Mouse (Mus musculus) frontal cortex, postnatal 36 days (tissue): ENCODE measurements around the gene Qtrt2.

ENCODE experiments used
- DNase-seq, 2 experiments: peaks; one replicate each; pipeline ENCODE4 v3.0.0; 2022; ENCODE audit warnings: low spot score in 2 of 2

The Qtrt2 gene

GRCm38 (mm10) chr16:43926341-43926859, at the start of gene Qtrt2:
TSS of gene Qtrt2 (minus strand) at chr16:43926809.
- DNase-seq = no peak

DNA sequence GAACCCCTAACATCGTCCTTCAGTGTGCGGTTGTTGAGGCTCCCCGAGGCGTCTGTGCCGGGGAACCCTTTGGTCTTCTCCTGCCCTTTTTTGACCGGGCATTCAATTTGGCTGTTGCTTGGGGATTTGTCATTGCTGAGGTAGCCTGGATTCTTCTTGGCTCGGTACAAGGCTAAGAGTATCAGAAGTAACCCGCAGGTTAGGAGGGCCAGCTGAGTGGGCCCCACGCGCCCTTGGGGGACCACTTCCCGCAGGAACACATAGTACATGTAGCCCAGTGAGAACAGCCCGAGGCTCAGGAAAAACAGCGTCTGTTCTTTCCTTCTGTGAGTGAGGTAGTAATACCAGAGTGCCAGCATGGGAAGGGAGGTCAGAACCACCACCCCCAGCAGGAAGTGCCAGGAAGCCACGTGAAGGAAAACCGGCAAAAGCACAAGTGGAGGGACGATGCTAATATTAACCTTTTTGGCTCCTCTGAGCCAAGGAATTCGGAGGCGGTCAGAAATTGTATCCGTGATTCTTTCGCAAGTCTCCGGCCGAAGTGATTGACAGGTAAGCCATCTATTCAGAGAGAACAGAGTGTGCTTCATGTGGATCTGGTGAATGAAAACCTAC, 47.1 kb upstream of the Qtrt2 start:
- DNase-seq = no peak

GRCm38 (mm10) chr16:43973147-43973546, 46.5 kb upstream of the Qtrt2 start:
- no peak for DNase-seq

- no peak for DNase-seq
Measured at GRCm38 (mm10) chr16:43972391-43972790, 45.8 kb upstream of the Qtrt2 start.

- no peak for DNase-seq
Measured at GRCm38 (mm10) chr16:43971741-43972140, 45.1 kb upstream of the Qtrt2 start.

DNA sequence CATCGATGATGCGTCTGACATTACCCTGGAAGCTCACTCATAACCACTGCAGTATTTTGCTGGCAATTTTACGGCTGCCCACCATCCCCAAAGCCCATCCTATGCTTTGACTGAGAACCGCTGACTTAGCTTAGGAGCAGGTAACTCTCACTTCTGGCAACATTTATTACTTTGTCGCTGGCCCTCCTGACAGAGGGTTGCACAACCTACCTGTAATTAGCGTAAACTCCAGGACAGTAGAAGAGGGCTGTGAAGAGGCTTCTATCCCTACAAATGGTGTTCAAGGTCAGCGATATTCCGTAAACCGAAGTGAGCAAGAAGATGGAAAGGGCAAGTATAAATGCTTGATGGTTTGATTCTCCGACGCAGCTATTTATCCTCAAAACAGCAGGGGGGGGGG, 44.6 kb upstream of the Qtrt2 start:
- no peak for DNase-seq

GRCm38 (mm10) chr16:43970426-43970825, 43.8 kb upstream of the Qtrt2 start:
- no peak for DNase-seq

- DNase-seq = no peak
Measured at GRCm38 (mm10) chr16:43965781-43966389, 39.3 kb upstream of the Qtrt2 start.

DNA sequence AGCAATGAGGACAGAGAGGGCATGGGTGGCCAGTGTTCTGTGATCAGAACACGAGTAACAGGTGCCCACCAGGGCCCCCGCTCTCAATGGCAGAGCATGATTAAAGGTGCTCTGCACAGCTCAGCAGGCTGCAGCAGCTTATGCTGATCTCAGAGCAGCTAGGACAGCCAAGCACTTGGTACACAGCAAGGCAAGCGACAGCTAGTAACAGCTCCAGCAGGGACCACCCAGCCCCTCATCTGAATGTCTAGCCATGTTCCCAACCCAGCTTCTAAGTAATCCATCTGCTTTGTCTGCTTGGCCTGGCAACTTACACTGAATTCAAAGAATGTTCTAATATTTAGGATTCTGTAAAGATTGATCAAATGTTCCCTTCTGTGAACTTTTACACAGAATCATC, 37.2 kb upstream of the Qtrt2 start:
- no peak for DNase-seq

GRCm38 (mm10) chr16:43963291-43963690, 36.7 kb upstream of the Qtrt2 start:
- DNase-seq = peak in 1 of 2 experiments; percentile 55

GRCm38 (mm10) chr16:43958038-43958437, 31.4 kb upstream of the Qtrt2 start:
- DNase-seq = no peak

- no peak for DNase-seq
Measured at GRCm38 (mm10) chr16:43954913-43955312, 28.3 kb upstream of the Qtrt2 start.

- DNase-seq = no peak
Measured at GRCm38 (mm10) chr16:43951591-43951990, 25.0 kb upstream of the Qtrt2 start.

DNA sequence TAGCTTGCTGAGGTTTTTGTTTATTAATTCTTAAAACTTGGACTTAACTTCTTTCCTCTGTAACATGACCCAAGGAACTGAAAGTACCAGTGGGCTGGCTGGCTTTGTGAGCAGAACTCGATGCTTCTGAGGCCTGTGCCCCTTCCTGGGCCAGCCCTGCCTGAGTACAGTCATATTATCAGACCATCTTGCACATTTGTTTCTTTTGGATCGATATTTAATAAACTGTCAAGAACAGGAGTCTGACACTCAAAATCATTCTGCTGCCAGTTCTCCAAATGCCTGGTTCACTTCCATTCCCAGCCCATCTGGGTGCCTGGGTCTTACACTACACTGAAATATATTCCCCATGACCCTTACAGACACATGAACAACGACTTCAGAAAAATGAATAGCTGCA, 19.3 kb upstream of the Qtrt2 start:
- DNase-seq = no peak

GRCm38 (mm10) chr16:43945351-43945750, 18.7 kb upstream of the Qtrt2 start:
- no peak for DNase-seq

DNA sequence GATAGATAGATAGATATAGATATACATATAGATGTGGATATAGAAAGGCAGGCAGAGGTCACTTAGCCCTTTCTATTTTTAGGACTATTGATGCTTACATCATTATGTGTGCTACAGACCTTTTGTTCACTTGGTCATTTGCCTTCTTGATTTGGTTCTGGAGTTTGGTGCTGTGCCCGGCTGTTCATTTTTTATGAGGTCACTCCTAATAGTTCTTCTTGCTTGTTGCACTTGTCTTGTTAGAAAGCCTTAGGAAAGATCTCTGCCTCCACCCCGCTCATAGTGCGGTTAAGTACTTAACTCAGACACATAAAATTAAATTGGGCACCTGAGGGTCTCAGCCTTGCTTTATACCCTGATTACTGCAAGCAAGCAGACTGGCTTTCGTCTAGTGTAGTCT, 14.2 kb upstream of the Qtrt2 start:
- no peak for DNase-seq

DNA sequence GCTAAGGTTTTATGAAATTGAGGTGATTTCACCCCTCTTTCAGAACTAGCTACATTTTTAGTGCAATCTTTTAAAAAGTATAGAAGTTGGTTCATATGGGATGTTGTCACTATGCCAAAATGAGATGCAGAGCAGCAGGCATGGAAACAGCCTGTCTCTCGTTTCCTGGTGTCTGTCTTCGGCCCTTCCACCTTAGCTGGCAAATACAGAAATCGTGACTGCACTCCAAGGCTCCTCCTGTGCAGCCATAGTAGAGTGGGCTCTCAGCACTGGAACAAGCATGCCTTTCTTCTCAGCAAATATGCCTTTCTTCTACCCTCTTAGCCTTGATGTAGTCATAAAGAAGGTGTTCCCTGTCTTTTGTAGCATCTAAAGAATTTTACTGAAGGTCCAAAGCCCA, 9.3 kb upstream of the Qtrt2 start:
- DNase-seq = no peak

- DNase-seq = no peak
Measured at GRCm38 (mm10) chr16:43935367-43935766, 8.8 kb upstream of the Qtrt2 start.

DNA sequence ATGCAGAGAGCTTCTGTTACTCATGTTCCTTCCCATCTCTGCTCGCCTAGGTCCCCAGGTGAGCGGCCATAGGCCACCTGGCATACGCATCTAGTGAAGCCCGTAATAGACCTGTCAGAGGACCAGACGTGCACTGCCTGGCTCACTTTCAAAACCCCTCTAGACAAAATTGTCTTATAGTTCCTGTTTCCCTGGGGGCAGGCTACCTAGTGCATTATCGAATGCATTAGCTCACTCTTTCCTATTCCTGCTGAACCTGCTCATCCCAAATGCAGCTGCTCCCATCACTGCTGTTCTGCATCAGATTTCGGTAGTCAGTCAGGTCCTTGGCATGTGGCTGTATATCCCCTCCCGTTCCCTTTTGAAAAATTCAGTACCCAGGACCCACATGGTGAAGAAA, 8.2 kb upstream of the Qtrt2 start:
- DNase-seq = no peak

DNA sequence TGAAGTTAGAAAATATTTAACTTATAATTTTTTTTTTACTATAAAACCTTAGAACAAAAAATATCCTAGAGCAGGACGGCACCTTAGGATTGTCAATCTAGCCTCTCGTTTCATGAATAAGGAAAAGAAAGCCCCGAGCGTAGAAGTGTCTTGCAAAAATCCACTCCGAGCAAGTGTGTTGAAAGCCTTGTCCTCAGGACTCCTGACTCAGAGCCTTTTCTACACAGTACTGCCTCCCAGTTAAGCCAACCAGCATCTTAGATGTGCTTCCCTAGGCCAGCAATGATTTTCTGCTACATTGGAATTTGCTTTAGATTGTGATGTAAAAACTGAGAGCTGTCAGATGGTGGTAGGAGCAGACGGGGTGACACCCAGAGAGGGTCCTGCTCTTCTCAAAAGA, 6.4 kb upstream of the Qtrt2 start:
- no peak for DNase-seq

- no peak for DNase-seq
Measured at GRCm38 (mm10) chr16:43932319-43932718, 5.7 kb upstream of the Qtrt2 start.

DNA sequence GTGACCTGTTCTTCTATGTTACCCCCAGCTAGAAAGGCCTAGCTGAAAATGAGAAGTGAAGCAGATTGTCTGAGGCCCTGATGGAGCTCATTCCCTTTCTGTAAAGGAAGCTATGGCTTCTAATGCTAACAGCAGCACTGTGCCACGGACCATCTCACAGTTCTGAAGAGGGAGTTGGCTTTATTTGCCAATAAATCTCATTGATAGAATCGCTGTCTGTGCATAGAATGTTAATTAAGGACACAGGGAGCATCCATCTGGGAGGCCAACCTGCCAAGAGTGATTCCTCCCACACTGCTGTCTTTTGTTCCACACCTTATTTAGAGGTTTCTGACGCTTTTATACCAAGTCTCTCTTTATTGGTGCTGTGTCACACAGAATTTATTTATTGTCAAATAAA, 4.9 kb upstream of the Qtrt2 start:
- no peak for DNase-seq

DNA sequence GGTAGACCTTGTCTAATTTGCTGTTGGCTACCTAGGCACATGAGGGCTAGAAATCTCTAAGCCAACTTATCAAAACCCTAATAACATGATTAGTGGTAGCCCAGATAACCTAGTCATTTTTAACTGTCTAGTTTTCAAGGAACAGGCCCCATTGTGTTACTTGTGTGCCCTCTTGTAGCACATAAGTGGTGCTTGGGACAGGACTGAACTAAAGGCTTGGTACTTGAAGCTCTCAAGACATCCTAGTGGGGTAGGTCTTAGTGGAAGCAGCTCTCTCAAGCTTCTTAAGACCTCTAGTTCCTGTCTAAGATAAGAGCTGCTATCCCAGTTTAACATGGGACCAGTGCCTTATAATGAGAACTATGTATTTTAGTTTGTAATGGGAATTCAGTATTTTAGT, 4.0 kb upstream of the Qtrt2 start:
- no peak for DNase-seq

- no peak for DNase-seq
Measured at GRCm38 (mm10) chr16:43925846-43926245, 763 bp downstream of the Qtrt2 start.
